Mouse (Mus musculus) bone marrow macrophage, adult 2 months (primary cell): Measurements from ENCODE around the gene Osbp2.

ENCODE experiments used
- CTCF ChIP-seq: IDR thresholded peaks from 2 replicates; pipeline ENCODE4 v1.5.1; 2012; ENCODE audit warnings: low read depth, mild to moderate bottlenecking, low read length, moderate library complexity
- POLR2A ChIP-seq: IDR thresholded peaks from 2 replicates; pipeline ENCODE4 v1.6.1; 2012; ENCODE audit warnings: mild to moderate bottlenecking, low read depth, low read length, borderline replicate concordance

DNA sequence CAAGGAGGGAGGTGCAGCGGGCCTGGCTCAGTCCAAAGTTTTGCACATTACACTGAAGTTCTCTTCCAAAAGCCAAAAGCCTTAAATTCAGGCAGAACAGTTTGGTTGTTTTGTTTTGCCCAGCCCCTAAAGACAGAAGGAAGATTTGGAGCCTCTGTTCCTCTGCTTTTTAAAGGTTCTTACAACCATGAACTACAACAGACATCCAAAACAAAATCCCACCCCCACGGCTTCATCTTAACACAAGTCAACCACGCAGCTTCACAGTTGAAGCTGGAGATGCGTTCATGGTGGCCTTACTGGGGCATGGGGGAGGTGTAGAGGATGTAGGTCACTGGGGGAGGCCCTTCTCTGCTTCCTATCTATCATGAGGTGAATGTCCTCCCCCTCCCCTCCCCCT, 11.8 kb downstream of the Osbp2 start:
- TF ChIP-seq CTCF (no peak), POLR2A (no peak)
